Mouse (Mus musculus) liver (tissue): ENCODE measurements at regions not wholly inside any gene's neighbourhood (a gene's known extent, or its start where the extent isn't known, plus 50 kb on each side); places are given as distances from the start of the nearest gene placed in this dataset.

Experiments used
- DNase-seq: peaks from one replicate; pipeline ENCODE4 v3.0.0-alpha.2; 2020; ENCODE audit warnings: mixed read lengths

GRCm38 (mm10) chr3:148112204-148112603 is 878.2 kb downstream of the Adgrl2 start:
- no peak for DNase-seq

DNA sequence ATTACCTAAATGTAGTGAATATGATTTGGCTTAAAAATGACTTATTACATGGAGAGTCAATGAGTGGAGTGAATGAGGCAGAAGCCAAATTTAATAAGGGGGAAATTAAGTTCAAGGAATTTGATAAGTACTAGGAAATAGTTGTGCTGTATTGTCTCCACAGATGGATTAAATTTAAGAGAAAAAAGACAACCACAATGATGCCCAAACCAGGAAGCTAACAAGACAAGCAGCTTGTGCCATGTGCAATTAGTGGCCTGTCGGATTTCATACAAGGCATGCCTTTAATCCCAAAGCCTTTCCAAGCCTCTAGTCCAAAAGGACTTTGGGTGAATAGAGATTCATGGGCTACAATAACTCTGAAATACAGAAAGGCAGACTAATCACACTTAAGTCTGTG is 883.3 kb downstream of the Adgrl2 start:
- DNase-seq: no peak

- no peak for DNase-seq
These were observed 896.4 kb downstream of the Adgrl2 start for GRCm38 (mm10) chr3:148093930-148094329.

- no peak for DNase-seq
These were observed 914.5 kb downstream of the Adgrl2 start for GRCm38 (mm10) chr3:148075841-148076240.

GRCm38 (mm10) chr3:148066701-148067100 is 923.7 kb downstream of the Adgrl2 start:
- DNase-seq: no peak

- no peak for DNase-seq
These were observed 934.3 kb downstream of the Adgrl2 start for GRCm38 (mm10) chr3:148056074-148056473.

DNA sequence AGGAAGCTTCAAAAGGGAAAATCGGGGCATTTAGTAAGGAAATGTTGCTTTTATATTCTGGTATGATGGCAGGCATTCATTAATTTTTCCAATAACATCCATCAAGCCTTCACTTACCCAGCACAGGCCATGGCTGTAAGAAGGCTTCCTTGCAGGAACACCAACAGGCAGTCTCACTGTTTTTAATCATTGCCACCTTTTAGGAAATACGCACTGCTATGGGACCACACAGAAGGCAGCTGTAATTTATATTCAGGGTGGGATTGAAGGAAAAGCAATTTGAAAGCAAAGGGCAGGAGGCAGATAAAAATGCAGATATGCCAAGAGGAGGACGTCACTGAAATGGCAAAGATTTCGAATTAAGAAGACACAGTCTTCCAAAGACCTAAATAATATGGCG is 937.8 kb downstream of the Adgrl2 start:
- no peak for DNase-seq

- no peak for DNase-seq
These were observed 942.1 kb downstream of the Adgrl2 start for GRCm38 (mm10) chr3:148048247-148048646.

GRCm38 (mm10) chr3:148032532-148032931 is 957.8 kb downstream of the Adgrl2 start:
- DNase-seq: no peak

DNA sequence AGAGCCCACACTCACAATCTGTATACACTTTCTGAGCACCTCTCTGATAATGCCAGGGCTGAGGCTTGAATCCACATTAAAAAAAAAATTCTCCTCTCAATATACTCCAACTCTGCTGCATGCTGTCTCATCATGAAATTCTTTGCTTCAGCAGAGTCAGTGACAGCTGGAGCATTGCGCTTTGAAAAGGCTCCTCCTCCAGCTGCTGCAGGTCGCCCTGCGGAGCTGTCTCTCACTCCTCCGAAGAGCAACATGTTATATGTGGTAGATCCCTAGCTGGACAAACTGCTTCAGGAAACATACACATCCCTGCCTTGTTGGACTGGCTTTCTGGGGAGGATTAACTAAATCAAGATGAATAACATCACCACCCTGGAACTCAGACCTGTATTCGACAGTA is 984.5 kb downstream of the Adgrl2 start:
- no peak for DNase-seq

DNA sequence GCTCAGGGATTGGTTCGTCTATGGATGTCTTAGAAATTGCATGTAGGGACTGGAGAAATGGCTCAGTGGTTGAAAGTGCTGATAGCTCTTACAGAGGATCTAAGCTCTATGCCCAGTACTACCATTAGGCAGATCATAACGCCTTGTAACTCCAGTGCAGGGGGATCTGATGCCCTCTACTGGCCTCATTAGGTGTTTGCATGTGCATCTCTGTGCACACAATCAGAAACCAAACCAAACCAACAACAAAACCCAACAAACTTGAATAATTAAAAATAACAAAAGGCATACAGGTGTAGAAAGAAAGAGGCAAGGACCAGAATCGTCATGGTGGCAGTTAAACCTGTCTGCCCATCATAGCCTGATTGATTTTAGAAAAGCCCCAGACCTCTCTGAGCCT is 986.3 kb downstream of the Adgrl2 start:
- DNase-seq: no peak

DNA sequence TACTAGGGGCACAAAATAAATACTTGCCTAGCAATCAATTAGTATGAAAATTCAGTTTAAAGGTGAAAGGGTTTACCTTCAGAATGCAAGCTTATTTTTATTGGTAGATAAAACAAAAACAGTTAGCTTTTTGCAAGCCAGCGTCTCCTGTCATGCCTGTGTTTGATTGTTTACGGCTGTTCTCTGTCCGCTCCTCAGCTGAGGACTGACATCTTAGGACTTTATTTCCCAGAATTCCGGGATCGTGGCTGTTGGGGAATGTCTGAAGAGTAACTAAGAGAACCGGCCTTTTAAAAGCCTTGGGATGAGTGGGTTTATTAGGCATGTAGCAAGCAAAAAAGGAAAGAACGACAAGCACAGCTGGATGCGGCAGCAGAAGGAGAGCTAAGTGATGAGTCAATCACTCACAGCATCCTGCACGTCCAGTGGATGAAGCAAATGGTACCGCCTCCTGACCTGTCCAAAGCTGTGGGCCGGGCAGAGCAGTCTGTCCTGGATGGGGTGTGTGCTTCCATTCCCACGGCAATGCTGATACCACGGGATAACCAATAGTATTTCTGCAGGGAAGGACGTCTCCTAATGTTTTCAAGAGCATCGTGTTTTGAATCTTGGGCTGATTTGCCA is 990.9 kb downstream of the Adgrl2 start:
- no peak for DNase-seq

- DNase-seq: no peak
These were observed 998.6 kb downstream of the Adgrl2 start for GRCm38 (mm10) chr3:147991738-147992137.

GRCm38 (mm10) chr3:147990831-147991230 is 999.5 kb downstream of the Adgrl2 start:
- no peak for DNase-seq

DNA sequence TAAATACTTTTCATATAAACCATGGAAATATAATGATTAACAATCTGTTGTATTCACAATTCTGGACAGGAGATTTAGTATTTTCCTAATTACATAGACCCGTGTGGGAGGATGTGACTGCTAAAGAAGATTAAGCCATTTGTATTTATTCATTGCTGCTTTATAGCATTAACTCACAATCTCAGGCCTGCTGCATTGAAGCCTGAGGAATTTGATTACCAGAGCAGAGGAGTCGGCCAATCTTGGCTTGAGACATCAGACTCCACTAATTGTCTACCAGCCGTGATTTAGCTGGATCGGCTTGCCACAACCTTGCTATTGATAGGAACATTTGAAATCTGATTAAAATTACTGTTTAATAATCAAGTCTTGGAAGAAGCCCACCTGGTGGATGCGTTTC is 1007.5 kb downstream of the Adgrl2 start:
- no peak for DNase-seq

- DNase-seq: no peak
These were observed 1008.7 kb downstream of the Adgrl2 start for GRCm38 (mm10) chr3:147981621-147982020.

DNA sequence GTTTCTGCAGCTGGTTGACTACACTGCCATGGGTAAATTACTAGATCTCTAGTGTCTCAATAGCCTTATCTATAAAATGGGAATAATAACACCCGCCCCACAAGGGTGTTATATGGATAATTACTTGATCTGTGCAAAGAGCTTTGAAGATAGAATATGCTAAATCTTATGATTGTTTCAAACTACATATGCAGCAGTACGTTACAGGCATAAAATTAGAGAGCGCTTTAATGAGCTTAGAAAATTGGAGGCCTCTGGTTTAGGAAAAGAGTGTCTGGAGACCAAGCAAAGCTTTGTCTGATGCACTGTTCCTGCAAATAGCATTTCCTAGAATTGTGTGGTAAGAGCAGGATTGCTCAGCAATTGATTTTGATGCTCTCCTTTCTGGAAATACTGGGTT is 1013.8 kb downstream of the Adgrl2 start:
- DNase-seq: no peak

- no peak for DNase-seq
These were observed 1014.3 kb downstream of the Adgrl2 start for GRCm38 (mm10) chr3:147976069-147976468.

GRCm38 (mm10) chr3:147975500-147975899 is 1014.9 kb downstream of the Adgrl2 start:
- no peak for DNase-seq

DNA sequence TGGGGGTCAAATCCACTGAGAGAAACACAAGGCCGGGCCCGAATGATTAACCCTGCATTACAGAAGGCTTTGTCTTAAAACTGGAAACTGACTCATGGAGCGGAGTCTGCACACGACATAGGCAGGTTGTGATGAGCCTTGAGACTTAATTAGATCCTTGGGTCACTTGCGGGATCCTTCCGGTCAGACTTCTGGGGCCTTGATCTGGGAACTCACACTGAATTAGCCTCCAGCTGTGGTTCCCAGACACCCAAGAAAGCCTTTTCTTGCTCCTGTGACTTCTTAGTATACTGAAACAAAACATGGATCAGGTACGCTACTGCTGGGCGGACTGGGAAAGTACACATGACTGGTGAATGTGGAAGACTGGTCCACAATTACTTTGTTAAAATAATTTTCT is 1015.8 kb downstream of the Adgrl2 start:
- DNase-seq: no peak

- no peak for DNase-seq
These were observed 1022.1 kb downstream of the Adgrl2 start for GRCm38 (mm10) chr3:147968271-147968670.

DNA sequence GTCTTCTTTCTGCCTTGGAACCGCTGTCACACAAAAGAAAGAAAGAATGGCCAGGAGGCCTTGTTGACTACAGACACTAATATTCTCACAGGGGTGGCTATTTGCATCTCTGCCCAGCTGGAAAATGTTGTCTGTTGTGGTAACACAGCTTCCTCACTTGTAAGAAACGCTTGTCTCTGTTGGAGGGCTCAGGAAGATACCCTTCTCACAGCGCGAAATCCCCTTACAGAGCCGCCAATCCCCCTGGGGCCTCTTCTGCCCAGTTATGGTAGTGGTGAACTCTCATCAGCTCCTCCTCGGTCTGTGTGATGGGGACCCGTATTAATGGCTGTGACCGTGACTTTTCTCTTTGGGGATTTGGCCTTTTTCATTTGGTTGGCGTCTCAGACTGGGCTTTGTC is 1022.5 kb downstream of the Adgrl2 start:
- no peak for DNase-seq

DNA sequence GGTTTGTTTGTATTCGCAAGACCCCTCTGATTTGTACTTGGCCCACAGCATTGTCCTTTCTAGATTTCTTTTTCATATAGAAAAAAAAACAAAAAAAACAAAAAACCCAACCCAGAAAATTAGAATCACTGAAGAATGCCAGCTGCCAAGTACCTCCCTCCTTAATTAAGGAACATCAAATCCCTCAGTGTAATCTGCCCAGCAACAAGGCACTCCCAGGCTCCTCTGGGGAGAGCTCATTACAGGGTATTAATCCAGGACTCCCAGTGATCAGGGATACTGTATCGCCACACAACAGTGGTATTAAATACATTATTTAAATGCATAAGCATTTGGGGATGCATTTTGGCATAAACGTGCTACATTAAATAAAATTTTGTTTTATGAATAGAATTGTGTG is 1023.1 kb downstream of the Adgrl2 start:
- DNase-seq: no peak

- no peak for DNase-seq
These were observed 1023.5 kb downstream of the Adgrl2 start for GRCm38 (mm10) chr3:147966827-147967226.

- DNase-seq: no peak
These were observed 1024.0 kb downstream of the Adgrl2 start for GRCm38 (mm10) chr3:147966379-147966778.
